Mouse (Mus musculus) lung, postnatal 0 days (tissue): ENCODE measurements at regions not wholly inside any gene's neighbourhood (a gene's known extent, or its start where the extent isn't known, plus 50 kb on each side); places are given as distances from the start of the nearest gene placed in this dataset.

Experiments
- ATAC-seq: fragments of 200-750 bp; cut with Nextera tagmentation; 2 replicates; pipeline ENCODE4 v1.8.0; 2017; ENCODE audit warnings: moderate library complexity
- DNase-seq: peaks from one replicate; pipeline ENCODE4 v3.0.0-alpha.2; 2016; ENCODE audit warnings: low spot score
- H3K27ac ChIP-seq: fragments of 300-500 bp; sonication (generic); 2 replicates; pipeline ENCODE4 v1.5.1; 2014; ENCODE audit warnings: antibody characterized with exemption, mild to moderate bottlenecking, low read length, mixed read lengths
- H3K27me3 ChIP-seq: fragments of 300-500 bp; sonication (generic); replicated peaks from 2 replicates; pipeline ENCODE4 v1.6.1; 2014; ENCODE audit warnings: low read length, mixed read lengths; ENCODE audit not compliant: insufficient read depth
- H3K36me3 ChIP-seq: fragments of 300-500 bp; sonication (generic); 2 replicates; pipeline ENCODE4 v1.6.1; 2014; ENCODE audit warnings: low read length, mixed read lengths; ENCODE audit not compliant: insufficient read depth
- H3K4me1 ChIP-seq: fragments of 300-500 bp; sonication (generic); 2 replicates; pipeline ENCODE4 v1.6.1; 2014; ENCODE audit warnings: antibody characterized with exemption, low read depth, low read length, mixed read lengths; ENCODE audit not compliant: insufficient read depth
- H3K4me2 ChIP-seq: fragments of 300-500 bp; sonication (generic); replicated peaks from 2 replicates; pipeline ENCODE4 v1.6.1; 2014; ENCODE audit warnings: low read depth, mild to moderate bottlenecking, low read length, moderate library complexity, mixed read lengths
- H3K4me3 ChIP-seq: fragments of 300-500 bp; sonication (generic); 2 replicates; pipeline ENCODE4 v1.5.1; 2014; ENCODE audit warnings: low read depth, low read length
- H3K9ac ChIP-seq: fragments of 300-500 bp; sonication (generic); replicated peaks from 2 replicates; pipeline ENCODE4 v1.6.1; 2014; ENCODE audit warnings: low read depth, mild to moderate bottlenecking
- H3K9me3 ChIP-seq: fragments of 300-500 bp; sonication (generic); 2 replicates; pipeline ENCODE4 v1.6.1; 2016; ENCODE audit warnings: low read length, mixed read lengths
- CTCF ChIP-seq: IDR thresholded peaks from 2 replicates; pipeline ENCODE4 v1.5.1; 2016; ENCODE audit warnings: antibody characterized with exemption, mild to moderate bottlenecking
- EP300 ChIP-seq: IDR thresholded peaks from 2 replicates; pipeline ENCODE4 v1.6.1; 2016; ENCODE audit warnings: antibody characterized with exemption, mild to moderate bottlenecking, control low read depth
- WGBS: fragments of 180-500 bp; shearing (Covaris S2); extraction: QIAGEN DNeasy Blood & Tissue Kit; methylation state at CpG from one replicate; pipeline ENCODE4 v1.1.7; 2014; 5-methylcytosine and 5-hydroxymethylcytosine counted together

GRCm38 (mm10) chr3:154513566-154513965 is 82.9 kb upstream of the Cryz start:
- Histone ChIP-seq H3K36me3 (no peaks in the 10 kb centered on the region), H3K4me1 (no peaks in the 10 kb centered on the region), H3K4me2 (no peak overlapping the region), H3K27ac (no peak overlapping the region), H3K4me3 (no peak overlapping the region), H3K27me3 (no peaks in the 10 kb centered on the region), H3K9ac (no peak overlapping the region), H3K9me3 (no peaks in the 10 kb centered on the region)
- TF ChIP-seq EP300 (no peak), CTCF (no peak)
- DNase-seq (peak; percentile 31), ATAC-seq (peak; percentile 35; the same call in 1 of the 2 replicates)
- 59% methylated on average over 4 of the region's 4 CpGs for WGBS

- ATAC-seq (no peak), DNase-seq (no peak)
Observed at GRCm38 (mm10) chr3:154510160-154510559, 86.4 kb upstream of the Cryz start.

GRCm38 (mm10) chr3:154509394-154509793 is 87.1 kb upstream of the Cryz start:
- ATAC-seq (no peak), DNase-seq (no peak)
- Histone ChIP-seq H3K27me3 (no peaks in the 10 kb centered on the region), H3K27ac (no peak overlapping the region), H3K4me2 (no peak overlapping the region), H3K9ac (no peak overlapping the region), H3K9me3 (no peaks in the 10 kb centered on the region), H3K4me1 (no peaks in the 10 kb centered on the region), H3K4me3 (no peak overlapping the region), H3K36me3 (no peaks in the 10 kb centered on the region)
- TF ChIP-seq CTCF, result no peak
- TF ChIP-seq EP300, result no peak
- 72% methylated on average over 6 of the region's 6 CpGs for WGBS

More at GRCm38 (mm10) chr3:154510160-154510559, 86.4 kb upstream of the Cryz start:
- TF ChIP-seq CTCF (no peak), EP300 (no peak)
- H3K9ac ChIP-seq, result no peak overlapping the region
- no peaks in the 10 kb centered on the region for H3K4me1 ChIP-seq
- 51% methylated on average over 3 of the region's 3 CpGs for WGBS
- H3K4me3 ChIP-seq, result no peak overlapping the region
- no peaks in the 10 kb centered on the region for H3K36me3 ChIP-seq
- no peak overlapping the region for H3K27ac ChIP-seq
- no peaks in the 10 kb centered on the region for H3K27me3 ChIP-seq
- no peak overlapping the region for H3K4me2 ChIP-seq
- no peaks in the 10 kb centered on the region for H3K9me3 ChIP-seq

- Histone ChIP-seq H3K9ac (no peak overlapping the region), H3K27me3 (no peaks in the 10 kb centered on the region), H3K9me3 (no peaks in the 10 kb centered on the region), H3K4me2 (no peak overlapping the region), H3K27ac (no peak overlapping the region), H3K4me3 (no peak overlapping the region), H3K4me1 (no peaks in the 10 kb centered on the region), H3K36me3 (no peaks in the 10 kb centered on the region)
- 42% methylated on average over 2 of the region's 2 CpGs for WGBS
- no peak for TF ChIP-seq CTCF
- no peak for TF ChIP-seq EP300
- peak; percentile 40; the same call in 1 of the 2 replicates for ATAC-seq
- DNase-seq, result peak; percentile 21
Observed at GRCm38 (mm10) chr3:154493387-154493920, 103.1 kb upstream of the Cryz start.

- no peaks in the 10 kb centered on the region for H3K27me3 ChIP-seq
- TF ChIP-seq CTCF (no peak), EP300 (no peak)
- no peak overlapping the region for H3K9ac ChIP-seq
- H3K4me2 ChIP-seq, result no peak overlapping the region
- H3K9me3 ChIP-seq, result no peaks in the 10 kb centered on the region
- H3K27ac ChIP-seq, result no peak overlapping the region
- H3K4me1 ChIP-seq, result no peaks in the 10 kb centered on the region
- WGBS, result 79% methylated on average over 2 of the region's 2 CpGs
- H3K36me3 ChIP-seq, result no peaks in the 10 kb centered on the region
- no peak for ATAC-seq
- H3K4me3 ChIP-seq, result no peak overlapping the region
- no peak for DNase-seq
Observed at GRCm38 (mm10) chr3:154472426-154472825, 124.1 kb upstream of the Cryz start.

GRCm38 (mm10) chr3:154467581-154468374 is 128.7 kb upstream of the Cryz start:
- H3K9me3 ChIP-seq, result no peaks in the 10 kb centered on the region
- no peak overlapping the region for H3K27ac ChIP-seq
- H3K4me2 ChIP-seq, result no peak overlapping the region
- no peak overlapping the region for H3K4me3 ChIP-seq
- no peaks in the 10 kb centered on the region for H3K4me1 ChIP-seq
- TF ChIP-seq CTCF (no peak), EP300 (no peak)
- ATAC-seq, result no peak
- no peaks in the 10 kb centered on the region for H3K27me3 ChIP-seq
- peak; percentile 37 for DNase-seq
- no peak overlapping the region for H3K9ac ChIP-seq
- WGBS, result 21% methylated on average over 13 of the region's 13 CpGs
- no peaks in the 10 kb centered on the region for H3K36me3 ChIP-seq
